Mouse (Mus musculus) erythroid progenitor cell, adult 5-6 weeks (primary cell): ENCODE results near the gene Osbpl5. TPM values are rescaled to one million over a fixed set of nuclear protein-coding genes. Genes with fewer than 3 reads are reported as not detected.
"Not testable (repeated sequence)": the region's sequence is repeated elsewhere in the genome, so short reads cannot be mapped to it uniquely, and the experiment has no call there.

Experiments
- ATAC-seq: replicated peaks from 2 replicates; pipeline ENCODE4 v1.8.0; 2016; ENCODE audit warnings: moderate number of reproducible peaks, mild to moderate bottlenecking, moderate TSS enrichment, inconsistent platforms; ENCODE audit not compliant: poor library complexity, low FRiP score, severe bottlenecking
- total RNA-seq, 2 experiments: library from RNA; stranded (forward) in 1 of 2; stranded (reverse) in 1 of 2; fragments of 150-400 nt in 1 of 2; fragments of 186-747, 209-891 nt in 1 of 2; gene quantifications; 2 replicates each; pipeline versions ENCODE4 v1.2.3 to v1.2.4; 2015 to 2017; ENCODE audit warnings: low replicate concordance in 2 of 2

The Osbpl5 gene
- total RNA-seq, 2 experiments from 2014 or later, result 0.68 to 2.1 TPM

DNA sequence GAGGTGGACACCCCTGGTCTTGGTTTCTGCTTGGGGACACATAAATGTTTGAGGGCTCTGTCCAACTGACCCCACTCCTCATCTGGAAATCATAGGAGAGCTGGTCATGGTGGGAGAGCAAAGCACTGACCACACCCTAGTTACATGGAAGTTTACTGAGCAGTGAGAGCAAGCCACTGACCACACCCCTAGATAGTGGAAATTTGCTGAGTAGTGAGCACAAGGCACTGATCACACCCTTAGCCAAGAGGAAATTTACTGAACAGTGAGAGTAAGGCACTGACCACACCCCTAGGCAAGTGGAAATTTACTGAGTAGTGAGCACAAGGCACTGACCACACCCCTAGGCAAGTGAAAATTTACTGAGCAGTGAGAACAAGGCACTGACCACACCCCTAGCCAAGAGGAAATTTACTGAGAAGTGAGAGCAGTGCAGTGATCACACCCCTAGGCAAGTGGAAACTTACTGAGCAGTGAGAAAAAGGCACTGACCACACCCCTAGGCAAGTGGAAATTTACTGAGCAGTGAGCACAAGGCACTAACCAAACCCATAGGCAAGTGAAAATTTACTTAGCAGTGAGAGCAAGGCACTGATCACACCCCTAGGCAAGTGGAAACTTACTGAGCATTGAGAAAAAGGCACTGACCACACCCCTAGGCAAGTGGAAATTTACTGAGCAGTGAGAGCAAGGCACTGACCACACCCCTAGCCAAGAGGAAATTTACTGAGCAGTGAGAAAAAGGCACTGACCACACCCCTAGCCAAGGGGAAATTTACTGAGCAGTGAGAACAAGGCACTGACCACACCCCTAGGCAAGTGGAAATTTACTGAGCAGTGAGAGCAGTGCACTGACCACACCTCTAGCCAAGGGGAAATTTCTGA lies 90.1 kb downstream of the Osbpl5 start:
- ATAC-seq, result peak; percentile 70

DNA sequence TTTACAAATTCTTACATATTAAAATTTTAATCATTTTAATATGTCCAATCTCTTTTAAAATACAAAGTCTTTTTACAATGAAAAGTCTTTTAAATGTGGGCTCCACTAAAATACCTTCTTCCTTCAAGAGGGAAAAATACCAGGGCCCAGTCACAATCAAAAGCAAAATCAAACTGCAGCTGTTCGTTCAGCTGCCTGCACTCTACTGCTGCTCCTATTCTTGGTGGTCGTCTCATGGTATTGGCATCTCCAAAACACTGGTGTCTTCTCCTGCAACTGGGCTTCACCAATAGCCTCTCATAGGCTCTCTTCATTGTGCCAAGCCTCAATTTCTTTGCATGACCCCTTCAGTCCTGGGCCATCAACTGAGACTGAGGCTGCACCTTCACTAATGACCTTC lies 93.3 kb downstream of the Osbpl5 start:
- no peak for ATAC-seq

DNA sequence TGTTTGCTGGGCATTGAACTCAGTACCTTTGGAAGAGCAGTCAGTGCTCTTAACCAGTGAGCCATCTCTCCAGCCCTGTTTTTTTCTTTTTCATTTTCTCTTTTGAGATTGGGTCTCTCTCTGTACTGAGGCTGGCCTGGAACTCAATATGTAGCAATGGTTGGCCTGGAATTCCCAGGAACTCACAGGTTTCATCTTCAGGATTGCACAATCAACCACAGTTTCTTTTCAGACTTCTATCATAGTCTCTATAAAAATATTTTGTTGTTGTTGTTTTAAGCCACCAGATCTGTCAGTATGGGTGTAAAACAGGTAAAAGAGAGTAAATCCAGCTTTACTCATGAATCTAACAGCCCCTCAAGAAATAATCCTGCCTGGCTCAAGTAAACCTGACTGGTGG lies 96.0 kb downstream of the Osbpl5 start:
- no peak for ATAC-seq

DNA sequence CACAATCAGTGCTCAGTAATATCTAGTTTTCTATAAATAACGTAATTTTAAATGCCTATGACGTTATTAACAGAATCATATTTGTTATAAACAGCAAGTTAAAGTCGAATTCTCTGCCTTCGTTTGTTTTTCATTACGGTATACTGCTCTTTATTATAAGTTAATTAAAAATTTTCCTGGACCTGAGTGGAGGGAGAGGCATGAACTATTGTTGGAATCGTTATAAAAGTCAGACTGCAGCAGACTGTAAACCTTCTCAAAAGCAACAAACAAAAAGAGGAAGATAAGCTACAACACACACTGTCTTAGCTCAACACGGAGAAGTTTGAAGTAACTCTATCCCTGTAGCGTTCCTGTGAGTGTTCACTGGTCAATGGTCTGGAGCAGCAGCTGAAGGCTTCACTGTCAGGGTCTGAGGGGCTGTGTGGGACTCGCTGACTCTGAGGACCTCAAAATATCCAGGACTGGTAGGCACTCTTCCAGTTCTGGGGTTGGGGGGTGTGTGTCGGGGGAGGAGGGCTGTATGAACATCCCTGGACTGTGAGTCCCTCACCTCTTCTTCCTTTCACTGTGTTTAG lies 106.9 kb downstream of the Osbpl5 start:
- ATAC-seq, result not testable (repeated sequence)

DNA sequence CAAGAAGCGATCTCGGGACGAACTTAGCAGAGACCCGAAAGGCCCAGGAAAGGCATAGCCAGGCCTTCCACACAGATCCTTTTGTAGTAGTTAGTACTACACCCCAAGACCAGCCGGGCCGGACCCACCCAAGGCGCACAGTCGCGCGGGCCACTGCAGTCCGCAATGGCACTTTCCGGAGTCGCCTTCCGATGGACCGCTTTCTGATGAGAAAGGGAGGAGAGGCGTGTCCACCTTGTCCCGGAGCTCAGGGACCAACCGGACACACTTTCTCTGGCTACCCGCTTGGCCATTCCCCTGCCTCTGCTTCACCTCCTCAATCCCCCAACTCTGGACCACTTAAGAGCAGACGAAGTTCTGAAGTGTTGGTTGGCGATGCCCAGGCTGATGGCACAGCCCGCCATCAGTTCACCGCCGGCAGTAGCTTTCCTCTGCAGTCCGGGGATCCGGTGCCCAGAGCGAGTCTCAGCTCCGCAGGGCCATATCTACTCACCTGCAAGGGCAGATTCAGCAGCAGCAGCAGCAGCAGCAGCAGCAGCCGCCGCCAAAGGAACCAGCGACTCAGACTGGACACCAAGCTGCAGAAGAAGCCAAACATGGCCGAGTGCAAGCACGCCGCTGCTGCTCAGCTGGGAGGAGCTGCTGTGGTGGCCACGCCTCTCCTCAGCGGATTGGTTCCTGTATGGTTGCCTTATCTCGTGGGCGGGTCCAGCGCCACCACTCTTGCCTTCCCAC lies 107.6 kb downstream of the Osbpl5 start, which contains the start of gene Tnfrsf22:
Tnfrsf22 (minus strand) TSS at position 628 of the 735 bp plus-strand sequence.
- ATAC-seq, result peak; percentile 99

DNA sequence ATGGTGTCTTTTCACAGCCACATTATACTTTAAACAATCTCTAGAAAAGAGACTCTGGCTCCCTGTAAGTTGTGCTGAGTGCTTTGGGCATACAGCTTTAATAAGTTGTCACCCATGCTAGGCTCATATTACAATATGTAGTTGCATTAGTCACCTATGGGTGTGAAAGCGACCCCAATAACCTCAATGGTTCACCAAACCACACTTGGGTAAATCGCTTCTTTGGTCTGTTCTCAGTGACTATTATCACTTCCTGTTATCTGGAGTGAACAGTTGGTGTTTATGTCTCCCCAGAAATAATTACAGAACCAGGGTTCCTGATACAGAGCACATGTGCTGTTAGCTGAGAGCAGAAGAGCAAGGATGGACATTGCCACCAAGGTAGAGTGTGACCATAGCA lies 112.8 kb downstream of the Osbpl5 start:
- not testable (repeated sequence) for ATAC-seq

Other genes starting within 250 kb of the Osbpl5 start
- 114 and 120 TPM in 2 replicates for gene Nap1l4, start 207.9 kb downstream of the Osbpl5 start, total RNA-seq (2015; ENCODE audit: low replicate concordance)
- 158 and 165 TPM in 2 replicates for gene Nap1l4, start 207.9 kb downstream of the Osbpl5 start, total RNA-seq (2017; ENCODE audit: low replicate concordance)
- gene Cars, start 156.9 kb downstream of the Osbpl5 start, total RNA-seq (2015; ENCODE audit: low replicate concordance), result 139 and 184 TPM in 2 replicates
- 212 and 322 TPM in 2 replicates for gene Cars, start 156.9 kb downstream of the Osbpl5 start, total RNA-seq (2017; ENCODE audit: low replicate concordance)
- 5.0 and 5.9 TPM in 2 replicates for gene Tnfrsf26, start 128.3 kb downstream of the Osbpl5 start, total RNA-seq (2015; ENCODE audit: low replicate concordance)
- 0.51 and 1.7 TPM in 2 replicates for gene Tnfrsf26, start 128.3 kb downstream of the Osbpl5 start, total RNA-seq (2017; ENCODE audit: low replicate concordance)
- gene Tnfrsf22, start 107.3 kb downstream of the Osbpl5 start, total RNA-seq (2015; ENCODE audit: low replicate concordance), result 1.7 and 16.6 TPM in 2 replicates
- not detected in 2 replicates for gene Tnfrsf22, start 107.3 kb downstream of the Osbpl5 start, total RNA-seq (2017; ENCODE audit: low replicate concordance)
- gene Tnfrsf23, start 71.1 kb downstream of the Osbpl5 start, total RNA-seq (2015; ENCODE audit: low replicate concordance), result 2.5 TPM in 1 of 2 replicates, not detected in the other
- 0.30 TPM in 1 of 2 replicates, not detected in the other for gene Tnfrsf23, start 71.1 kb downstream of the Osbpl5 start, total RNA-seq (2017; ENCODE audit: low replicate concordance)
- not detected in 2 replicates for gene Mrgprg, start 10.0 kb upstream of the Osbpl5 start, total RNA-seq (2015; ENCODE audit: low replicate concordance)
- not detected in 2 replicates for gene Mrgprg, start 10.0 kb upstream of the Osbpl5 start, total RNA-seq (2017; ENCODE audit: low replicate concordance)
- gene Mrgpre, start 27.5 kb upstream of the Osbpl5 start, total RNA-seq (2015; ENCODE audit: low replicate concordance), result 0.36 TPM in 1 of 2 replicates, not detected in the other
- 0.38 TPM in 1 of 2 replicates, not detected in the other for gene Mrgpre, start 27.5 kb upstream of the Osbpl5 start, total RNA-seq (2017; ENCODE audit: low replicate concordance)
- 1.8 TPM in 1 of 2 replicates, not detected in the other for gene Nadsyn1, start 65.9 kb upstream of the Osbpl5 start, total RNA-seq (2015; ENCODE audit: low replicate concordance)
- gene Nadsyn1, start 65.9 kb upstream of the Osbpl5 start, total RNA-seq (2017; ENCODE audit: low replicate concordance), result 6.6 and 11.2 TPM in 2 replicates
- gene Dhcr7, start 66.2 kb upstream of the Osbpl5 start, total RNA-seq (2015; ENCODE audit: low replicate concordance), result 7.9 and 12.2 TPM in 2 replicates
- 1.0 and 1.8 TPM in 2 replicates for gene Dhcr7, start 66.2 kb upstream of the Osbpl5 start, total RNA-seq (2017; ENCODE audit: low replicate concordance)
- not detected in 2 replicates for gene Gm498, start 109.9 kb upstream of the Osbpl5 start, total RNA-seq (2015; ENCODE audit: low replicate concordance)
- not detected in 2 replicates for gene Gm498, start 109.9 kb upstream of the Osbpl5 start, total RNA-seq (2017; ENCODE audit: low replicate concordance)
- 1.3 TPM in 1 of 2 replicates, not detected in the other for gene Shank2, start 244.9 kb upstream of the Osbpl5 start, total RNA-seq (2015; ENCODE audit: low replicate concordance)
- gene Shank2, start 244.9 kb upstream of the Osbpl5 start, total RNA-seq (2017; ENCODE audit: low replicate concordance), result 0.26 TPM in 1 of 2 replicates, not detected in the other